Mouse (Mus musculus) lung, embryonic 15.5 days (tissue): ENCODE data around the gene Cp. TPM values are rescaled to one million over a fixed set of nuclear protein-coding genes. Genes with fewer than 3 reads are reported as not detected.
"Not testable (repeated sequence)": the region's sequence is repeated elsewhere in the genome, so short reads cannot be mapped to it uniquely, and the experiment has no call there.

Experiments used
- ATAC-seq: fragments of 200-750 bp; cut with Nextera tagmentation; 2 replicates; pipeline ENCODE4 v1.8.0; 2017; ENCODE audit warnings: moderate number of reproducible peaks, borderline replicate concordance; ENCODE audit not compliant: low FRiP score, low TSS enrichment; ENCODE audit errors: extremely low read depth
- H3K27ac ChIP-seq: fragments of 300-500 bp; sonication (generic); 2 replicates; pipeline ENCODE4 v1.5.1; 2015; ENCODE audit warnings: moderate library complexity, mild to moderate bottlenecking, inconsistent platforms
- H3K27me3 ChIP-seq: fragments of 300-500 bp; sonication (generic); 2 replicates; pipeline ENCODE4 v1.6.1; 2015; ENCODE audit warnings: inconsistent platforms
- H3K36me3 ChIP-seq: fragments of 300-500 bp; sonication (generic); 2 replicates; pipeline ENCODE4 v1.6.1; 2015; ENCODE audit warnings: inconsistent platforms
- H3K4me1 ChIP-seq: fragments of 300-500 bp; sonication (generic); 2 replicates; pipeline ENCODE4 v1.6.1; 2015; ENCODE audit warnings: inconsistent platforms
- H3K4me2 ChIP-seq: fragments of 300-500 bp; sonication (generic); 2 replicates; pipeline ENCODE4 v1.6.1; 2015; ENCODE audit warnings: inconsistent platforms, mild to moderate bottlenecking, moderate library complexity
- H3K4me3 ChIP-seq: fragments of 300-500 bp; sonication (generic); 2 replicates; pipeline ENCODE4 v1.5.1; 2015; ENCODE audit warnings: mild to moderate bottlenecking, inconsistent platforms
- H3K9ac ChIP-seq: fragments of 300-500 bp; sonication (generic); 2 replicates; pipeline ENCODE4 v1.6.1; 2015; ENCODE audit warnings: inconsistent platforms
- H3K9me3 ChIP-seq: fragments of 300-500 bp; sonication (generic); 2 replicates; pipeline ENCODE4 v1.6.1; 2016; ENCODE audit warnings: inconsistent platforms
- WGBS: fragments of 180-500 bp; shearing (Covaris S2); methylation state at CpG from one replicate; pipeline ENCODE4 v1.1.7; 2015; 5-methylcytosine and 5-hydroxymethylcytosine counted together
- polyA plus RNA-seq: library from polyadenylated mRNA; unstranded; fragments of >200 nt; fragmentation: Nextera tagmentation; extraction: Ambion mirVana; gene quantifications from 2 replicates; pipeline ENCODE4 v1.2.1, GENCODE M21; 2015

Gene Cp
- polyA plus RNA-seq, 1 experiment from 2014 or later: 3.3 TPM

DNA sequence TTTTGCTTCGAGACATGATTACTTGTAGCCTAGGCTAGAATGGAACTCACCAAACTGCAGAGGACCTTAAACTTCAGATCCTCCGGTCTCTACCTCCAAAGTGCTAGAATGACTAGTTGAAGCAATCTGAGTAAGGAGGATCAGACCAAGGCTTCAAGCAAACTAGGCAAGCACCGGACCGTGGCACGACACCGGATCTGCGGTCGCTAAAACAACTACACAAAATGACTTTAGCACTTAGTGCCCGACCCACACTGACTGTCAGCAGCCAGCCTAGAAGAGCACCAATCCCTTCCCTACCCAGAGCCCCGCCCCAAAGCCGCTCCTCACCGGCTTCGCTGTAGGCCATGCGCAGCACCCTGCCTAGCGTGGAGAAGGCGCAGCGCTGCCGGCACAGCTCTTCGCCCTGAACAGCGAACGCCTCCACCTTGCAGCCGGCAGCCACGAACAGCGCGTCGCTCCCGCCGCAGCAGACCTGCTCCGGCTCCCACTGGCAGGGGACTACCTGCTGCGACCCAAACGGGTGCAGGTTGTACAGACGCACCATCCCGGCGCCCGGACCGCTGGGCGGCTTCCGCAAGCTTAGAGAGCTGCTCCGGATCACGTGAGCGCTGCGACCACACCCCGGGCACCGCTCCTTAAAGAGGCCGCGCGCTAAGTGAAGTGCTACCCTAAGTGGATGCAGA, 78.0 kb downstream of the Cp start, which contains the start of gene Hps3:
Gene Hps3, minus strand, starts transcription at position 597 of the 686 bp plus-strand sequence.
- Histone ChIP-seq H3K4me3 (peak within 1 kb of the TSS; percentile 96), H3K27me3 (no peaks in the 10 kb centered on the region), H3K9me3 (no peaks in the 10 kb centered on the region), H3K9ac (peak within 1 kb of the TSS; percentile 62), H3K36me3 (no peaks in the 10 kb centered on the region), H3K27ac (peak within 1 kb of the TSS; percentile 72), H3K4me1 (peaks cover 13% of the 10 kb centered on the region), H3K4me2 (peak within 1 kb of the TSS; percentile 78)
- peak; percentile 98 for ATAC-seq
- under 1% methylated on average over 47 of the region's 47 CpGs for WGBS

DNA sequence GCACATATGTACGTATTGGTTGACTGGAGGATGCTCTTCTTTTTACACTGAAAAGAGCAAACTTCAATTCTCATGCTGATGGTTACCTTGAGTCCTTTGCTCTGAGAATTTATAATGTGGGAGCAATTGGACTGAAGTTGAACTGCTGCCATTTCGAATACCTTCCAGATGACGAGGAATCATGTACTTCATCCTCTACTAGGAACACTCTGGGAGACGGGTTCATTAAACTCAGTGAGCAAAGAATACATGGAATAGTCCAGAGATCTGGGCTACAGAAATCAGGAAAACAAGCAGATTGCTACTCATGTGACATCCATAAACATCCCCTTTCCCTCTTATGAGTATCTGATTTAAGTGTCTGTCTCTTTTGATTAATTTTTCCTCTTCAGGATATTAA, 79.2 kb downstream of the Cp start:
- Histone ChIP-seq H3K9ac (no peak overlapping the region), H3K27ac (no peak overlapping the region), H3K4me3 (no peak overlapping the region), H3K27me3 (no peaks in the 10 kb centered on the region), H3K4me1 (peaks cover 13% of the 10 kb centered on the region), H3K9me3 (no peaks in the 10 kb centered on the region), H3K36me3 (no peaks in the 10 kb centered on the region), H3K4me2 (no peak overlapping the region)
- ATAC-seq: no peak
- 67% methylated on average over 4 of the region's 4 CpGs for WGBS

DNA sequence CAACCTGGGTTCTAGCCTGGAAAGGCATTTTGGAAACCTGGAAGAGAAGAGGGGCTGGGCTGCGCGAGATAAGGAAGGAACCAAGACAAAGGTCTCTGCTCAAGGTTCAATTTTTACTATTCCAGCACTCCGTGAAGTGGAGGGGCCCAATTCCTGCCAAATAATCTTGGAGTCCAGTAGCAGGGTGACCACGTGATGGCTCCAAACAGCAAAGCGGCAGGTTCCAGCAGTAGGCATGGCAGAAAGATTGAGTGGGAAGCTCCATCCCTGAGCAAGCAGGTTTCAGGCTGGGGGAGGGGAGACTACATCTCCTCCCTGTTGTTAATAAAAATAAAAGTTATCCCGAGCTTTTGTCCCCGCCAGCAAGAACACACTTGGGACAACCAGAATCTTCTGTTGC, 84.6 kb downstream of the Cp start:
- H3K36me3 ChIP-seq, H3K27ac ChIP-seq, H3K27me3 ChIP-seq, H3K4me1 ChIP-seq, H3K9ac ChIP-seq, H3K4me2 ChIP-seq, ATAC-seq, H3K4me3 ChIP-seq, H3K9me3 ChIP-seq: not testable (repeated sequence)
- WGBS: 91% methylated on average over 7 of the region's 7 CpGs

DNA sequence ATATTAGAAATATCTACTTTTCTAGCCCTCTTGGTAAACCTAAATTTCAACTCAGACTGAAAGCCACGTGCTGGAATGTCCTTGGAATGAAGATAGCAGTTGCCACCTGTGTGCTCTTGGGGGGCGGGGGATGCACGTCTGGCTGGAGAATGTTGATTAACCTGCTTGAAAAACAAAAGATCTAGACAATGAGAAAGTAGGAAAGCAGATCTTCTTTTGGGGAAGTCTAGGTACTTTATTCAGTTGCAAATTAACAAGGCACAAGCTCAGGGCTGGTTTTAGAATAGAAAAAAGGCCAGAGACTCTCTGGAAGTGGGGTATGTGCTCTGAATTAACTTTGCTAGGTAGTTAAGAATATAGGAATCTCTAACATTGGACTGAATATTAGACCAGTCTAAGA, 87.9 kb downstream of the Cp start:
- not testable (repeated sequence) for H3K27me3 ChIP-seq, H3K4me2 ChIP-seq, H3K4me1 ChIP-seq, ATAC-seq, H3K4me3 ChIP-seq, H3K9ac ChIP-seq, H3K27ac ChIP-seq, H3K9me3 ChIP-seq, H3K36me3 ChIP-seq
- WGBS: 52% methylated on average over 3 of the region's 3 CpGs

DNA sequence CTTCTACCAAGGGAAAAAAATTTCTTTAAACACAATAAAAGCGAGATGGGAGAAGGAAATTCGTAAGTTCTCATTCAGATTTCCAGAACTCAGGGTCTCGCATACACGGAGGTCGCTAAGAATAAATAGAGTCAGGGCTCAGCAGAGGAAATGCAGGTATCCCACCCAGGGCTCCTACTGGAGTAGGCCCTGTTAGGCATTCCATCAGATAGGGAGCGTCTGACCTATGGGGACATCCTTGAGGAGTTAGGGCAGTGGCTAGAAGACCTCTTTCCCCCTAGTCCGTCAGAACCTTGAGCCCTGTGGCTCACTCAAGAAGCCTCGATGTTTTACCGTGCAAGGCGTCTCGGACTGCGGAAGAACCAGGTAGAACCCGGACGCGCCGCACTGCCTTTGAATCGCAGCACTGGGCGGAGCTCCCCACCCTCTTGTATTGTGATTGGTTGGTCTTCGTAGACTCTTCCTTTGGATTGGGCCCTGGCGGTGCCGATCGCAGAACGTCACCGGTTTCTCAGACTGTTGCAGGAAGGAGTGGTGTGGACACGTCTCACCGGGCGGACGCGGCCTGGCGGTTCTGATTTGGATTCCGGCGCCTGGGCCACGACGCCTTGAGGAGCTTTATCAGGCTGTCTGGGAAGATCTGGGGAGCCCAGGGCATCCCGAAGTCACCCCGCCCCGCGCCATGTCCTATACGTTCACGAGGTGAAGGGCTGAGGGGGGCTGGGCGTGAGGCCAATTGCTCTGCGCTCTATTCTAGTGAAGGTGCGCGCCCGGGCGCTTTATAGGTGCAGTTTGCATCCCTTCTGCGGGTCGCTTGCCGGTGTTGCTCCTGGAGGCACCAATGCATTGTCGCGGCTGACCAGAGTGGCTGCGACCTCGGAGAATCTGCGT, 100.7 kb downstream of the Cp start, which contains the start of gene Hltf:
Gene Hltf, plus strand, starts transcription at position 506 of the 891 bp plus-strand sequence.
- peak within 1 kb of the TSS; percentile 81 for H3K27ac ChIP-seq
- peaks cover 4% of the 10 kb centered on the region; the same call in 1 of the 2 replicates for H3K36me3 ChIP-seq
- H3K9ac ChIP-seq: peak within 1 kb of the TSS; percentile 69
- H3K4me3 ChIP-seq: peak within 1 kb of the TSS; percentile 95
- ATAC-seq: peak; percentile 100
- H3K9me3 ChIP-seq: no peaks in the 10 kb centered on the region
- no peaks in the 10 kb centered on the region for H3K27me3 ChIP-seq
- H3K4me2 ChIP-seq: peak within 1 kb of the TSS; percentile 61
- H3K4me1 ChIP-seq: peaks cover 11% of the 10 kb centered on the region
- under 1% methylated on average over 51 of the region's 54 CpGs for WGBS

DNA sequence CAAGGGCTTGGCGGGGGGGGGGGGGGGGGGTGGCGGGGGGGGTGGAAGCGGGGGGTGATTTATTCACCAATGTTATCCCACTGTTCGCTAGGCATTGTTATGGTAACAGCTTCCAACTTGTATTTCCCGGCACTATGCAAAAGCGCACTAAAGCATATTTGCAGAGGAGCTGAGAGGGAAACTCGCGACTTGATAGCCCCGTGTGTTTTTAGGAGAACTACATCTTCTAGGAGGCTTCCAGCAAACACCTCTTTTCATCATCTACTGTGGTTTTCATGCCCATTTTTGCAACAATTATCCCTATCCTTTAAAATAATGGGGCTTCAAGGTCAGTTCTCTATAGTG, 101.3 kb downstream of the Cp start:
- ATAC-seq: no peak; the same call in 1 of the 2 replicates

More for the DNA sequence above, 101.3 kb downstream of the Cp start:
- Histone ChIP-seq H3K4me1 (peaks cover 11% of the 10 kb centered on the region), H3K9me3 (no peaks in the 10 kb centered on the region), H3K36me3 (peaks cover 10% of the 10 kb centered on the region), H3K27me3 (no peaks in the 10 kb centered on the region), H3K4me2 (peak overlapping the region; percentile 61), H3K4me3 (peak overlapping the region; percentile 95), H3K27ac (no peak overlapping the region), H3K9ac (peak overlapping the region; percentile 69)
- 0% methylated on average over 7 of the region's 9 CpGs for WGBS

Other genes starting within 250 kb of the Cp start
- gene Hps3, start 78.3 kb downstream of the Cp start, polyA plus RNA-seq: 11.0 and 11.8 TPM in 2 replicates
- 20.5 and 21.9 TPM in 2 replicates for gene Hltf, start 100.8 kb downstream of the Cp start, polyA plus RNA-seq
- 326 and 333 TPM in 2 replicates for gene Gyg, start 198.3 kb downstream of the Cp start, polyA plus RNA-seq